Mouse (Mus musculus): ENCODE measurements at regions not wholly inside any gene's neighbourhood (a gene's known extent, or its start where the extent isn't known, plus 50 kb on each side); places are given as distances from the start of the nearest gene placed in this dataset.

DNA sequence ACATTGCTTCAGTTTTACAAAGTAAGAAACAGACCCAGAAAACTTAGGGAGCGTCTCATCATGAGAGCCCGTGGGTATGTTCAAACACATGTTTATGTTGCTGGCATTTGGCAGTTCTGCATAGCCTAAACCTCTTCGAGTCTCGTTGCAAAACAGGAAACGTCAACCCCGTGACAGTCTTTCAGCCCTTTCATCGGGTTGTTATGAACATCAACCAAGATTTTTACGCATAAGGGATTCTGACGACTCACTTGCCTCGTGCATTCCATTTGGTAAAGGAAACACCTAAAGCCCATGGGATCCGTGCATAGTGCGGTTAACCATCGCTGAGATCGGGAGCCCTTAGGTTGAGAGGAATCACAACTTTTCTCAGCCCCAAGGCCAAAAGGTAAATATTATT is 115.7 kb downstream of the Gpam start:
- Histone ChIP-seq H3K4me3 (no peak overlapping the region), H3K27ac (no peak overlapping the region)
- no peak for TF ChIP-seq CTCF (IDR thresholded peaks at IDR 0.05)
- no peak for DNase-seq (ENCODE audit: extremely low spot score in 1 of 2, low spot score in 2 of 2)
- intact Hi-C loops (cut with DNase I): no loop called here

DNA sequence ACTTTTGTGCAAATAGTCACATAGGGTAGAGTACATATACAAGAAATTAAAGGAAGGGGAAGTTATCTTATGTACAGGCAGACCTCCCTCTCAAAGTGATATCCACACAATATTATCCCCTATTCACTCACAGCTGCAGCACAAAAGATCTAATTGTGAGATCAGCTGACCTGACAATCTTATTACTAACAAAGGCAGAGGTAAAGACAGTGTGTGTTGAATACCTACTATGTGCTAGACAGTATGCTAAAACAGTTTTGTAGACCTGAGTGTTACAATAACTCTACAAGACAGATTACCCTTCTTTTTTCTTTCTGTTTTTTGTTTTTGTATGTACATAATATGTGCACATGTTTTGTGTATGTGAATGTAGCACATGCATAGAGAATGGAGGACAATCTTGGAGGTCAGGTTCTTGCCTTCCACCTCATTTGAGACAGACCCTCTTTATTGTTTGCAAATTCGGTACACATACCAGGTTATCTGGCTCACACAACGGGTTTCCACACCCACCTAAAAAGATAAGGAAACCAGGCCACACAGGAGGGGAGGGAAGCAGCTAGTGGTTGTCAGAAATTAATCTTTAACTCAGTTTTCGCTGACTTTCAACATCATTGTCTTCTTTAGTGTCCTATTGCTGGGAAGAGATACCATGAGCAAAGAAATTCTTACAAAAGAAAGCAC is 118.4 kb downstream of the Gpam start:
- Histone ChIP-seq H3K27ac (no peak overlapping the region), H3K4me3 (no peak overlapping the region)
- TF ChIP-seq CTCF (IDR thresholded peaks at IDR 0.05): no peak
- intact Hi-C loops (cut with DNase I): no loop called here
- no peak for DNase-seq (ENCODE audit: extremely low spot score in 1 of 2, low spot score in 2 of 2)

DNA sequence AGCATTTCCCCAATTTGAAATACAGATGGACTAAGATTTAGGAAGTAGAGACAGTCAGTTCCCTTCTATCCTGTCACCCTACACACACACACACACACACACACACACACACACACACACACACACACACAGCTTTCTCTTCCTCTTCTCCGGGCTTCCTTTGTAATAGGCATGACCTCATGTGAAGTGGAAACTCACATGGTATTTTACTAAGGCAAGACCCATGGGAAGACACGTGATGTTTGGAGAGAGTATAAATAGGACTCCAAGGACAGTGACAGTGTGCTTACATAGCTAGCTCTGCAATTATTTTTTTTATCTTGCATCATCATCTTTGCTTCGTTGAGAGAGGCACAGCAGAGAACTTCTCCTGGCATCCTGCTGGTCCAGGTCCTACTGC is 137.1 kb downstream of the Gpam start:
- Histone ChIP-seq H3K4me3 (no peak overlapping the region), H3K27ac (no peak overlapping the region)
- no peak for DNase-seq (ENCODE audit: extremely low spot score in 1 of 2, low spot score in 2 of 2)
- TF ChIP-seq CTCF (IDR thresholded peaks at IDR 0.05): no peak
- intact Hi-C loops (cut with DNase I): no loop called here

DNA sequence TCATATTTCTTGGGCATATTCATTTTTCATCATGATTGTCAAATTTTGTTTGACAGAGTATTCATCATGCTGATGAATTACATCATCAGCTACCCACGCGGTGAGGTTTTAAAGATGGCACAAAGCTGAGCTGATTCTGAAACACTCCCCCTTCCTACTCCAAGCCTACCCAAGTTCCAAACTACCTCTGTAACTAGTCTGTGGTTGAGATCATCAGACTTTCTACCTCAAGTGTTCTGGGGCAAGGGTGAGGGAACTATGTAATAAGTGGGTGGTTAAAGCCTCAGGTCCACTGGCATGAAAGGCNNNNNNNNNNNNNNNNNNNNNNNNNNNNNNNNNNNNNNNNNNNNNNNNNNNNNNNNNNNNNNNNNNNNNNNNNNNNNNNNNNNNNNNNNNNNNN is 142.5 kb downstream of the Gpam start:
- TF ChIP-seq CTCF (IDR thresholded peaks at IDR 0.05): no peak
- no peak overlapping the region for H3K4me3 ChIP-seq
- intact Hi-C loops (cut with DNase I): no loop called here
- no peak overlapping the region for H3K27ac ChIP-seq
- DNase-seq (ENCODE audit: extremely low spot score in 1 of 2, low spot score in 2 of 2): no peak

DNA sequence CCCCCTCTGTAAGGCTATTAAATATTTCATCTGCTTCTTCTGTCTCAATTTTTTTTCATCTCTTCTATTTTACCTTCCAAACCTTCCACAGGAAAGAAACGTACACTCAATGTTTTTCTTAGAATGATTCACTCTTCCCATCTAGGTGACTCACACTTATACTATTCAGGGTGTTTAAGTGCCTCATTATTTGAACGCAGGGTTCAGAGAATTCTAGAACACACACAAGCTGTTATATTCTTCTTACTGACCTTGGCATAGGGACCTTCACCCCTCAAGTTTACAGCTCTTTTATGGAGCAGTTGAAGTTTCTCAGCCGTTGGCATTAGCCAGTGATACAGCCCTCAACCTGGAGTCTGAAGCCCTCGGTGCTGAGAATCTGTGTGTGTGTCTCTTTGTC is 144.2 kb downstream of the Gpam start:
- Histone ChIP-seq H3K4me3 (no peak overlapping the region), H3K27ac (no peak overlapping the region)
- no peak for TF ChIP-seq CTCF (IDR thresholded peaks at IDR 0.05)
- intact Hi-C loops (cut with DNase I): no loop called here
- DNase-seq (ENCODE audit: extremely low spot score in 1 of 2, low spot score in 2 of 2): no peak

DNA sequence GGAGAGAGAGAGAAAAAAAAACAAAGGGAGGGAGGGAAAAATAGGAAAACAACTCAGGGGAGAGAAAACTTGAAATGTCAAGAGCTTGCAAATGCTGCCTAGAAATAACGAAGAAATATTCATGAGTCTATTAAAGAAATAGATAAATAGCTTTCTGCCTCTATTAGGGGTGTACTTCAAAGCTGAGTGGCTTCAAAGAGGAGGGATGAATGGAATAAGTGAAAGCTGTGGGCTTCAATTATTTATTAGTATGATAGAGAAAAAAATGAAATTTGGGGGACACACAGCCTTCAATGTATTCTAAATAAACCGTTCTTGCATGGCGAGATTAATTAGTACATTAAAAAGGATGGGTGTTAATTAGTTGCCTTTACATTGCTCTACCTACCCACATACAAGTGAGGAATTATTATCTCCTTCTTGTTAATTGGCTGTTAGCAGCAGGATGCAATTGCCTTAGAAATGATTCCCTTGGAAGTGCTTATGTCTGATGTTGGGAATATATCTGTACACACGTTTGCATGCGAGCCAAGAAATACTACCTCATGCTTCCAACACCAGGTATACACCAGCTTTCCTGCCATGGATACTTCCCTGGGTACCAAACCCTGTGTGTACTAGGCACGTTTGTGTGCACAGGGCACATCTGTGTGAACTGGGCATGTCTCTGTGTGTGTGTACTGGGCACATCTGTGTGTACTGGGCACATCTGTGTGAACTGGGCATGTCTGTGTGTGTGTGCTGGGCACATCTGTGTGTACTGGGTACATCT is 155.4 kb downstream of the Gpam start:
- intact Hi-C loops (cut with DNase I): no loop called here
- H3K4me3 ChIP-seq: no peak overlapping the region
- TF ChIP-seq CTCF (IDR thresholded peaks at IDR 0.05): no peak
- H3K27ac ChIP-seq: no peak overlapping the region
- no peak for DNase-seq (ENCODE audit: extremely low spot score in 1 of 2, low spot score in 2 of 2)

DNA sequence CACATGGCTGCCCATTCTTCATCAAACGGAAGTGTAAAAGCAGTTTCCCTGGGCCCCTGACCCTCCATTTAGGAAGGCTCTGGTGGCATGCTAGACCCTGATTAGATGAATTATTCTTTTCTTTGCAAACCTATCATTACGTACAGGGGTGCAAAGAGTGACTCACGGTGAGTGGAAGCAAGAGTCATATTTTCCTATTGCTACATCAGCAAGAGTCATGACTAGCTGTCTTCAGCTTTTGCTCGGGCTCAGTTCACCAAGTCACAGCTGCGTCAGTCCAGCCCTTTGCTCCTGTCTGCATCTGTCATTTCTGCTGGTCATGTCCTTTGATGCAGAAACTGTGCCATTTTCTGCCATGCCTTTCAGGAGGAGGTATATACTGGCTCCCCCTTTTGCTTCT is 168.7 kb downstream of the Gpam start:
- intact Hi-C loops (cut with DNase I): no loop called here
- H3K27ac ChIP-seq: no peak overlapping the region
- DNase-seq (ENCODE audit: extremely low spot score in 1 of 2, low spot score in 2 of 2): no peak
- H3K4me3 ChIP-seq: no peak overlapping the region
- TF ChIP-seq CTCF (IDR thresholded peaks at IDR 0.05): no peak

DNA sequence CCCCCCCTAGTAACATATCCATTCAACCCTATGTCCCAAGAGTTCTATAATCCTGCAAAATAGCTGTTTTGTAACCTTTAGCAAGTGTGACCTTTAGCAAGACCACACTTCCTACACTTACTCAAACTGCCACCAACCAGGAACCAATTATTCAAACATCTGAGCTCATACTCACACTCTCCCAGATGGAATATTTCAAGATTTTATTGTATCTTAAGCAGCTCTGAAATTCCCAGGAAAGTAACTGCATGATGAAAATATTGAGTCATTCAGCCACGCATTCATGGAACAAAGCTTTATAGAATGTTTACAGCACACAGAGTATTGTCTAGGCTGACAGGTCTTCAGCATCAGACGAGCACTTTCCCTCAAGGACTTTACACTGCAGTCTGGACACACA is 171.9 kb downstream of the Gpam start:
- TF ChIP-seq CTCF (IDR thresholded peaks at IDR 0.05): no peak
- no peak overlapping the region for H3K4me3 ChIP-seq
- no peak overlapping the region for H3K27ac ChIP-seq
- intact Hi-C loops (cut with DNase I): no loop called here
- DNase-seq (ENCODE audit: extremely low spot score in 1 of 2, low spot score in 2 of 2): no peak

DNA sequence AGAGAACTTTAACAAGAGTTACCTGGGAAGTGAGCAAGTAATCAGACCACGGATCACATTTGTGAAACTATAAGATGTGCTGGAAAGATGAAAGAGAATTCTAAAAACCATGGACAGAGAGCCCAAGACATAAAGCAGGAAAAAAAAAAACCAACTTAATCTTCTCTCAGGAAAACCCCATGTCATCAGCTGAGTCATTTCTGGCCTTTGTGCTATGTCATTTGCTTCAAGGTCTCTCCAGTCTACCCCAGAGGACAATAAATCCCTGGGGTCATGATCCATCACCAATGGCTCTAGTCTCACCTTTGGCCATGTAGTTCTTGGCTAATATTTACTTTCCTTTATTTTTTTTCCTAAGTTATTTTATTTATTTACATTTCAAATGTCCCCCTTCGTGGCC is 174.5 kb downstream of the Gpam start:
- H3K4me3 ChIP-seq: no peak overlapping the region
- no peak overlapping the region for H3K27ac ChIP-seq
- intact Hi-C loops (cut with DNase I): no loop called here
- TF ChIP-seq CTCF (IDR thresholded peaks at IDR 0.05): no peak
- no peak for DNase-seq (ENCODE audit: extremely low spot score in 1 of 2, low spot score in 2 of 2)

DNA sequence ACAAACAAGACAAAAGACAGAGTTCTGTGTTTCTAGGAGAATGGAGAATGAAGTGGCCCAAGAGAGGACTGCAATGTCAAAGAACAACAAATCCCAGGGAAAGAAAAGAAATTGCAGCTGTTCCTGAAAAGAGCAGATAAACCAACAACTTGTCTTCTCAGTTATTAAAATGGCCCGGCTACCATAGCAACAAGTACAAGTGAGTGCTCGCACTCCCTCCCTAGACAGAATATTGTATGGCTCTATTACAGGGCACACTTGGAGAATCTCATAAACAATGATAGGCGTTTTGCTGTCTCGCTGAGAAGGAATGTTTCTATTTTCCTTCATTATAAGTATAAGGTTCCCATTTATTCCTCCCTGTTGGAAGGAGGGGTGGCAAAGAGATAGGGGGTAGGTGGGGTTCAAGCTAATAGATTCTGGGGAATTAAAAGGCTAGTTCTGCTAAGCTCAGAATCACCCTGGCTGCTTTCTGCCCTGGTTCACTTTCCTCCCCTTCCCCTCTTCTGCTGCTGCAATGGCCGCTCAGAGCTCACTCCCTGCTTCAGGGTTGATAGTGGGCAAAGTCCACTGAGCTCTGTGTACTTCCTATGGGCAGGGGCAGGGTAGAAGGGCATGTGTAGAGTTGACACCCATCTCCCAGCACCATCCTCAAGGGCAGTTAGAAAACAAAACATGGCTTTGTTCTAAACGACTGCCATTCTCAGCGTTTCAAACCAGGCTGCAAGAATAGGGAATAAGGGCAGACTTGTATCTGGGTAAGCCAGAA is 178.5 kb downstream of the Gpam start:
- DNase-seq (ENCODE audit: extremely low spot score in 1 of 2, low spot score in 2 of 2): no peak
- H3K27ac ChIP-seq: no peak overlapping the region
- intact Hi-C loops (cut with DNase I): no loop called here
- TF ChIP-seq CTCF (IDR thresholded peaks at IDR 0.05): no peak
- no peak overlapping the region for H3K4me3 ChIP-seq

DNA sequence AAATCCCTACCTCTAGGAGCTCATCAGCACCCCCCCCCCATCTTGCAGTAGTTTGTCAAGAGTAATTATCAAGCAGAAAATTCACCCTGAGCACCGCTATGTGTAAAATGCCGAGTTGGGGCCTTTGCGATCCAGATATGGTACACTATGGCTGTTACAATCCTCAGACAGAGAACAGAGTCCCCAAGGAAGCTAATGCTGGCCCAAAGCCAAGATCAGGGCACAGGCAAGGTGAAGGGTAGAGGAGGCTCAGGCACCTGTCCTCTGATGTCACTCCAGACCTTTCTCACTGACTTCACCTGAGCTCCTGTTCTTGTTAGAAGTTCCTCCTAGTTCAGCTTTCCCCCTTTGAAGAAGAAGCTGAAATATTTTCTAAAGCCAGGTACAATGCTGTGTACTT is 179.5 kb downstream of the Gpam start:
- H3K4me3 ChIP-seq: no peak overlapping the region
- no peak for DNase-seq (ENCODE audit: extremely low spot score in 1 of 2, low spot score in 2 of 2)
- no peak overlapping the region for H3K27ac ChIP-seq
- no peak for TF ChIP-seq CTCF (IDR thresholded peaks at IDR 0.05)
- intact Hi-C loops (cut with DNase I): no loop called here

DNA sequence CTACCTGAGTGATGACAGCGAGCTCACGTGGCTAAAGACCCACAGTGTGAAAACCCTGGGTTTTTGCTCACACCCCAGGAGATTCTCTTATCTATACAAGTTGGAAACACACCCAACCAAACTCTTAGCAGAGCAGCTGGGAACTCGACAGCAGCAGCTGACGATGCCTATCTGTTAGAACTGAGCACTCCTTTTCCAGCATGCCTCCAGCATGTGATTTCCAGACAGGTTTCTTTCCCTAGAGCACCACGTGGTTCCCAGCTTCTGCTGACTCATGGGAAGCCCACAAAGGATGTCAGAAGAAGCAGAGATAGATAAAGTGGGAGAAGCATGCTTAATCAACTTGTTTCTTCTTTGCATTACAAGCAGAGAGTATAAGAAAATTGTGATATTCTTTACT is 194.5 kb downstream of the Gpam start:
- intact Hi-C loops (cut with DNase I): no loop called here
- no peak for DNase-seq (ENCODE audit: extremely low spot score in 1 of 2, low spot score in 2 of 2)

More for the DNA sequence above, 194.5 kb downstream of the Gpam start:
- Histone ChIP-seq H3K4me3 (no peak overlapping the region), H3K27ac (no peak overlapping the region)
- TF ChIP-seq CTCF (IDR thresholded peaks at IDR 0.05): no peak

All from left cerebral cortex, adult 2 months (tissue).